Mouse (Mus musculus): ENCODE results near the gene Lce3a. TPM values are rescaled to one million over a fixed set of nuclear protein-coding genes. Genes with fewer than 3 reads are reported as not detected.

The Lce3a gene
- polyA plus RNA-seq (2014; fragmentation: Illumina TruSeq; extraction: RNeasy Lipid Tissue Mini Kit (QIAGEN cat#74804); ENCODE audit: low read depth, low replicate concordance): not detected

DNA sequence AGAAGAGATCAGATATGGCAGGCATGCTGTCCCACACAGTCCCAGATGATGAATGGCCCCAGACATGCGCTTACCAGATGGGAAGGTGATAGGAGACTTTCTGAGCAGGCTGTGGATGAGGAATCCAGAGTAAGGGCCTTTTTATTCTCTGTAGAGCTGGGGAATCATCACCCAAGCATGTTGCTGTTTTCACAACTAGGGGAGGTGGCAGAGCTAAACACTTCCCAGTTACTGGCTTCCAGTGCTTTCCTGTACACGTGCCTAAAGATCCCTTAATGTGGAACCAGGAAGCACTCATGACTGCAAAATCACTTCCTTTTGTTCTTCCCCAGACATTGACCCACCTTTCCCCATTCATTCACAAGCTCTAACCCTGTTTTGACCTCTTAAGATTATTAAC is at the start of gene Lce3a:
Lce3a (minus strand) TSS at position 101 of the 400 bp plus-strand sequence.

DNA sequence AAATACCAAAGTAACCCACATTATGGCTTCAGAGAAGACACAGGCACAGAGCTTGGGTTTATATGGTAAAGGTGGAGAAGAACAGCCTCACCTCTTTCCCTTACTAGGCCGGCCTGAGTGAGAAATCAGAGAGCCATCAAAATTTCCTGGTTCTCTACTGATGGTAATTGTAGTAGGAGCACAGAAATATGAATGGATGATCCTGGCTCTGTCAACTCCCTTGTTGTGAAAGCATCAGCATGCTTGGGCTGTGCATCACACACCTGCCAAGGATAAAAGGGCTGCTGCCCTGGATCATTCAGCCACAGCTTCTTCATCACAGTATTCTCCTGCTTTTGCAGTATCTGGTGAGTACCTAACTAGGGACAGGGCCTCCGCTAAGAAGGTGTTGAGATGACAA is 40.7 kb upstream of the Lce3a start, which contains the start of gene Lce3e:
Lce3e (plus strand) TSS at position 301 of the 400 bp plus-strand sequence.

DNA sequence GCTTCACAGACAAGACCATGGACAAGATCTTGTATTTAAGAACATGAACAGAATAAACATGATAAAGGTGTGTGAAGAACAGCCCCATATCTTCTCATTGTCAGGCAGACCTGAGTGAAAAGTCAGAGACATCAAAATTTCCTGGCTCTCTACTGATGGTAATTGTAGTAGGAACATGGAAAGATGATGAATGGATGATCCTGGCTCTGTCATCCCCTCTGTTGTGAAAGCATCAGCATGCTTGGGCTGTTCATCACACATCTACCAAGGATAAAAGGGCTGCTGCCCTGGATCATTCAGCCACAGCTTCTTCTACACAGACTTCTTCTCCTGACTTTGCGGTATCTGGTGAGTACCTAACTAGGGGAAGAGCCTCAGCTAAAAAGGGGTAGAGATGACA is 31.1 kb upstream of the Lce3a start, which contains the start of gene Lce3d:
Lce3d (plus strand) TSS at position 301 of the 400 bp plus-strand sequence.

DNA sequence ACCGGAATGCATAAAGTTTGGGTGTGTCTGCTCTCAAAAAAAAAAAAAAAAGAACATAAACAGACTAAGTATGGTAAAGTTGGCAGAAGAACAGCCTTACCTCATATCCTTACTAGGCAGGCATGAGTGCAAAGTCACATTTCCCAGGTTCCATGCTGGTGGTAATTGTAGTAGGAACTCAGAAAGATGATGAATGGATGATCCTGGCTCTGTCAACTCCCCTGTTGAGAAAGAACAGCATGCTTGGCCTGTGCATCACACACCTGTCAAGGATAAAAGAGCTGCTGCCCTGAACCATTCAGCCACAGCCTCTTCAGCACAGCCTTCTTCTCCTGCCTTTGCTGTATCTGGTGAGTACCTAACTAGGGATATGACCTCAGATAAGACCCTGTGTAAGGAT is 18.2 kb upstream of the Lce3a start, which contains the start of gene Lce3c:
Lce3c (plus strand) TSS at position 301 of the 400 bp plus-strand sequence.

DNA sequence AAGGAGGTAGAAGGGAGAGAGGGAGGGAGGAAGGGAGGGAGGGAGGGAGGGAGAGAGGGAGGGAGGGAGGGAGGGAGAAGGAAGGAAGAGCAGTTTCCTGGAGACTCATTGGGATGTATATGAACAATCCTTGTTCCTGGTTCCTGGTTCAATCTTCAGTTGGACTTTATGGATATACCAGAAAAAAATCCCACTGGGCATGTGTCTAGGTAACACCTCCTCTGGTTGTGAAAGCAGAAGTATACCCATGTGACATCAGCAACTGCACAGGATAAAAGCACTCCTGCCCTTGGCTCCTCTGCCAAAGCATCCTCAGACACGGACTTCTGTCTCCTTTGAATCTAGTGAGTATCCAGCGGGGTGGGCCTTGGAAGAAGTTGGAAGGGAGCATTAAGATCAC is 6.6 kb upstream of the Lce3a start, which contains the start of gene Lce3b:
Lce3b (plus strand) TSS at position 301 of the 400 bp plus-strand sequence.

Other genes starting within 250 kb of the Lce3a start
- not detected for gene Lce1c, start 247.0 kb downstream of the Lce3a start, polyA plus RNA-seq (2014; fragmentation: Illumina TruSeq; extraction: RNeasy Lipid Tissue Mini Kit (QIAGEN cat#74804); ENCODE audit: low read depth, low replicate concordance)
- gene Lce1d, start 239.0 kb downstream of the Lce3a start, polyA plus RNA-seq (2014; fragmentation: Illumina TruSeq; extraction: RNeasy Lipid Tissue Mini Kit (QIAGEN cat#74804); ENCODE audit: low read depth, low replicate concordance): not detected
- gene Lce1e, start 217.2 kb downstream of the Lce3a start, polyA plus RNA-seq (2014; fragmentation: Illumina TruSeq; extraction: RNeasy Lipid Tissue Mini Kit (QIAGEN cat#74804); ENCODE audit: low read depth, low replicate concordance): not detected
- not detected for gene Lce1f, start 205.9 kb downstream of the Lce3a start, polyA plus RNA-seq (2014; fragmentation: Illumina TruSeq; extraction: RNeasy Lipid Tissue Mini Kit (QIAGEN cat#74804); ENCODE audit: low read depth, low replicate concordance)
- not detected for gene Gm38119, start 187.1 kb downstream of the Lce3a start, polyA plus RNA-seq (2014; fragmentation: Illumina TruSeq; extraction: RNeasy Lipid Tissue Mini Kit (QIAGEN cat#74804); ENCODE audit: low read depth, low replicate concordance)
- gene Lce1g, start 173.9 kb downstream of the Lce3a start, polyA plus RNA-seq (2014; fragmentation: Illumina TruSeq; extraction: RNeasy Lipid Tissue Mini Kit (QIAGEN cat#74804); ENCODE audit: low read depth, low replicate concordance): not detected
- gene Lce1h, start 161.2 kb downstream of the Lce3a start, polyA plus RNA-seq (2014; fragmentation: Illumina TruSeq; extraction: RNeasy Lipid Tissue Mini Kit (QIAGEN cat#74804); ENCODE audit: low read depth, low replicate concordance): not detected
- not detected for gene Lce1i, start 147.3 kb downstream of the Lce3a start, polyA plus RNA-seq (2014; fragmentation: Illumina TruSeq; extraction: RNeasy Lipid Tissue Mini Kit (QIAGEN cat#74804); ENCODE audit: low read depth, low replicate concordance)
- gene Lce1j, start 135.7 kb downstream of the Lce3a start, polyA plus RNA-seq (2014; fragmentation: Illumina TruSeq; extraction: RNeasy Lipid Tissue Mini Kit (QIAGEN cat#74804); ENCODE audit: low read depth, low replicate concordance): not detected
- not detected for gene Lce1k, start 118.3 kb downstream of the Lce3a start, polyA plus RNA-seq (2014; fragmentation: Illumina TruSeq; extraction: RNeasy Lipid Tissue Mini Kit (QIAGEN cat#74804); ENCODE audit: low read depth, low replicate concordance)
- not detected for gene Kprp, start 99.0 kb downstream of the Lce3a start, polyA plus RNA-seq (2014; fragmentation: Illumina TruSeq; extraction: RNeasy Lipid Tissue Mini Kit (QIAGEN cat#74804); ENCODE audit: low read depth, low replicate concordance)
- gene Lce1l, start 74.9 kb downstream of the Lce3a start, polyA plus RNA-seq (2014; fragmentation: Illumina TruSeq; extraction: RNeasy Lipid Tissue Mini Kit (QIAGEN cat#74804); ENCODE audit: low read depth, low replicate concordance): not detected
- gene 2310050C09Rik, start 56.0 kb downstream of the Lce3a start, polyA plus RNA-seq (2014; fragmentation: Illumina TruSeq; extraction: RNeasy Lipid Tissue Mini Kit (QIAGEN cat#74804); ENCODE audit: low read depth, low replicate concordance): not detected
- not detected for gene Lce3b, start 6.7 kb upstream of the Lce3a start, polyA plus RNA-seq (2014; fragmentation: Illumina TruSeq; extraction: RNeasy Lipid Tissue Mini Kit (QIAGEN cat#74804); ENCODE audit: low read depth, low replicate concordance)
- not detected for gene Lce3c, start 18.3 kb upstream of the Lce3a start, polyA plus RNA-seq (2014; fragmentation: Illumina TruSeq; extraction: RNeasy Lipid Tissue Mini Kit (QIAGEN cat#74804); ENCODE audit: low read depth, low replicate concordance)
- not detected for gene Lce3d, start 31.2 kb upstream of the Lce3a start, polyA plus RNA-seq (2014; fragmentation: Illumina TruSeq; extraction: RNeasy Lipid Tissue Mini Kit (QIAGEN cat#74804); ENCODE audit: low read depth, low replicate concordance)
- gene Lce3e, start 40.8 kb upstream of the Lce3a start, polyA plus RNA-seq (2014; fragmentation: Illumina TruSeq; extraction: RNeasy Lipid Tissue Mini Kit (QIAGEN cat#74804); ENCODE audit: low read depth, low replicate concordance): not detected
- gene Lce3f, start 66.0 kb upstream of the Lce3a start, polyA plus RNA-seq (2014; fragmentation: Illumina TruSeq; extraction: RNeasy Lipid Tissue Mini Kit (QIAGEN cat#74804); ENCODE audit: low read depth, low replicate concordance): not detected
- gene Crct1, start 89.5 kb upstream of the Lce3a start, polyA plus RNA-seq (2014; fragmentation: Illumina TruSeq; extraction: RNeasy Lipid Tissue Mini Kit (QIAGEN cat#74804); ENCODE audit: low read depth, low replicate concordance): not detected
- gene Lce1m, start 92.8 kb upstream of the Lce3a start, polyA plus RNA-seq (2014; fragmentation: Illumina TruSeq; extraction: RNeasy Lipid Tissue Mini Kit (QIAGEN cat#74804); ENCODE audit: low read depth, low replicate concordance): not detected
- not detected for gene Gm4858, start 142.6 kb upstream of the Lce3a start, polyA plus RNA-seq (2014; fragmentation: Illumina TruSeq; extraction: RNeasy Lipid Tissue Mini Kit (QIAGEN cat#74804); ENCODE audit: low read depth, low replicate concordance)
- not detected for gene Crnn, start 218.6 kb upstream of the Lce3a start, polyA plus RNA-seq (2014; fragmentation: Illumina TruSeq; extraction: RNeasy Lipid Tissue Mini Kit (QIAGEN cat#74804); ENCODE audit: low read depth, low replicate concordance)

Data from kidney, adult 10 weeks (tissue).